Mouse (Mus musculus) R1 (cell line): ENCODE results near the gene Smpdl3a.

Experiments used
- DNase-seq: peaks from one replicate; pipeline ENCODE4 v3.0.0-alpha.2; 2018; ENCODE audit warnings: low read depth, low spot score

Gene Smpdl3a

DNA sequence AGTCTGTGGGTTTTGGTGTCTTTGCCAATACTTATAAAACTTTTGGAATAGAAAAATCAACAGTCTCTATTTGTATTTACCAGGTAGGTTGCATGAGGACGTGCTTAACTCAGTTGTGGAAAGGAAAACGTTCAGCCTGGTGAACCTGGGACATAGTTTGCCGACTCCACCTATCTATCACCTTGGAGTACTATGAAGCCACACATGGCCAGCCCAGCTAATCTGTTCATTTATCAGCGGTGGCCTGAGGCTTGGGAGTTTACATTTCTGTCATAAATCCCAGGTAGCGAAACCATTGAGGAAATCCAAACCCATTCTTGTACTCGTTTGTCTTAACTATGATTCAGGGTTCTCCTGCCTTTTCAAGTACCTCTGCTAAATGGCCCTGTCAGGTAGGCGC is at the start of gene Smpdl3a:
TSS of gene Smpdl3a (plus strand) at position 318 of the 400 bp plus-strand sequence.
- no peak for DNase-seq

DNA sequence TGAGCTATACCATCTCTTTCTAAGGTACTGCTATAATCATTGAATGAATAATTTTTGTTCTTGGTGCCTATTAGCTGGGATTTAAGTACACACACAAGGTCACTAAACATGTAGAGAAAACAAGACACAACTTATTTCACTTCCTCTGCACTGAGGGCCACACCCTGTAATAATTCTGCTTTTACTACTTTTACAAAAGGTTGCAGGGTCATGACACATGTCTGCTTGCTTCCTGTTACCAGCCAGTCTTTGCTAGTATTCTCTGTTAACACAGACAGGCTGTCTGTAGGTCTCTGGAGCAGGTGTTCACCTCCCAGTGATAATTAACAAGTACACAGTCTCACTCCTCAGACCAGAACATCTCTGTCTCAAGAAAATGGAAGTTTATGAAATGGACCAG is 48.7 kb upstream of the Smpdl3a start:
- DNase-seq, result no peak

DNA sequence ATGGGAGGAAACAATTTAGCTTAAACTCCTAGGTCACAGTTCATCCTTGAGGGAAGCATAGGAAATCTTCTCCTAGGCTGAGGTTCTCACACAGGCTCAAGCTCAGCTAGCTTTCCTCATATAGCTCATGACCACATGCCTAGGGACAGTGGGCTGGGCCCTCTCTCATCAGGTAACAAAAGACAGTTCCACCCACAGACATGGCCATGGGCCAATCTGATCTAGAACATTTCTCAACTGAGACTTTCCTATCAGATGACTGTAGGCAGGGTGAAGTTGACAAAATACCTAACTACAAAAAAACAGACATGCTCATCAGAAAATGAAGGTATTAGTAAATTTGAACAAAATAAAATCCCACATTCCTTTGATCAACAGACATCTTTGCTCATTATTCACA is 47.0 kb upstream of the Smpdl3a start:
- no peak for DNase-seq

DNA sequence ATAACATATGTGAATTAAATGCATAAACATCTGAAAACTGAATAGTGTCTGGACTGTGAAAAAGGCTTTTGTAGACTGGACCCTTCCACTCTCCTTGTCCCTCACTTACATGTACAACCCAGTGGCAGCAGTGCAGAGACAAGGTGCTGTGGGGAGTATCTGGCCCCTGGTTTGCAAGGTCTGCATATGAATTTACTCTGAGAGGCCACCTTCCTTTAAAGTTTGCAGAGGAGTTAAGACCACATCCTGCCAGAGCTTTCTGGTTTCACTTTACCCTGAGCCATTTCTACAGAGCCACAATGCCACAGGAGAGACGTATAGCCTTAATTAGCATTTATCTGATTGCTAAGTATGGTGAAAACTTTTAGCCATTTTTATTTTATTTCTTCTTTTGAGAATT is 40.8 kb upstream of the Smpdl3a start:
- no peak for DNase-seq

DNA sequence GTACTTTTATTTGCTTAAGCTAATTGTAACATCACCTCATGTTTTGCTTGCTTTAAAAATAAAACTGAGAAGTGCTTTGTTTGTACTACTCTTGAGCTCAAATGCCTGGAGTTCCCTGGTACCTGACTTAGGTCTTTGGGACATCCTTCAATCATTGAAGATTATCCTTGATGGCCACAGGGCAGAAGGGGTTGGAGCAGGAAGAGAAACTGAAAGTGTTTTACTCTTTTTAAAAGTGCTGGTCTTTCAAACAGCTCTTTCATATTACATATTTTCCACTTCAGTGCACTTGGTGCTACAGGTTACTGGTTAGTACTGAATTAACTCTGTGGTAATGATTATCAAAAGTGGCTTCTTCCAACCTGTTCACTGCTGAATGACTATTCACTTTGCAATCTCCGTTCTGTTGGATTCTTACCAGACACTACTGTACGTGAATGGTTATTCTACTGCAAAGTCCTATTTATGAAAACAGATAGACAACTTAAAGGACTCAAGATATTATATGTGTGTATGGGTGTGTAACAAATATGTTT is 38.9 kb upstream of the Smpdl3a start:
- no peak for DNase-seq

DNA sequence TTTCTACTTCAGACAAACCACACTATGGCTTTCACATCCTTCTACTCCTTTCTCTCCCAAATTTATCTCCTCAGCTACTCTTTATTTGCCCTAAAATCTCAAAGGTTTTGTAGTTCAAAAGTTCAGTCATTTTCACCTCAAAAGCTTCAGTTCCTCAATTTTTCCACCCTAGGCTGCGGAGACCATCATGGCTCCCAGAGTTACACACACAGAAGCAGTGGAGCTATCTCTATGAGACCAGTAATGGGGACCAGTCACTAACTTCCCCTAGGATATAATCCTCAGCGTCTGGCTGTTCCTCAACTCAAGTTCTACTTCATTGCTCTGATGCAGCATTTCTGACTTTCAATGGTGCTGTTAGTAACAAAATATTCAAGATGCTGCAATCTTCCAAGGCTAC is 35.1 kb upstream of the Smpdl3a start:
- DNase-seq, result no peak

DNA sequence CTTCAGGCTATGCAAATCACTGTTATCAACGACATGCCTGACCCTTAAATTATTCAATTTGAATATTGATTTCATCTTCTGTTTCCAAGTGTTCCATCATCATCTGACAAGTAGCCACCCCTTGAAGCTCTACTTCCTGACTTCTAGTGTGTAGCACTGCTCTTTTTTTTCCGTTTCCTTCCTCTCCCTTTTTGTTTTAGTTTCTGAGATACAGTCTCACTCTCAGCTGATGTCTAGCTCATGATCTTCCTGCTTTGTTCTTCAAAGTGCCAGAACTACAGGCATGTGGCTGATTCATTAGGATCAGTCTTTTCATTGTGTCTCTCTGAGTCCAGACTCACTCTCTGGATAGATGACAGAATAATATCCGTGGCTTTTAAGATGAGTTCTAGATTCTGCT is 33.4 kb upstream of the Smpdl3a start:
- DNase-seq, result no peak

DNA sequence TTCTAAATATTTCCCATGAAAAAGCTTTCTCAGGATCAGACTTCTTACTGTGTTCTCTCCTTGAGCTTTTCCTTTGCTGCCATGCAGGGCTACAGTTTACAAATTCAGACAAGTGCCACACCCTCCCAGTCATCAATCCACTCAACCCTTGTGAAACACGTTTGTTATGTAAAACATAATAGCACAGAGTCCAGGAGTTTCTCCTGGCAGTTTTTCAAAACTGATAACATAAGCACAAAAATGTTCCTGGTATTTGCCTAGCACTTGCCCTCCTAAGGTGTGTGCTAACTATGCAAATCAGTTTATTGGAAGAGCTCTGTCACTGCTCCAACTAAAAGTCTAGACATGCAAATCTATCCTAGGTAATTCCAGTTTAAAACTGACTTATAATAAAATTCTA is 31.1 kb upstream of the Smpdl3a start:
- peak; percentile 21 for DNase-seq

DNA sequence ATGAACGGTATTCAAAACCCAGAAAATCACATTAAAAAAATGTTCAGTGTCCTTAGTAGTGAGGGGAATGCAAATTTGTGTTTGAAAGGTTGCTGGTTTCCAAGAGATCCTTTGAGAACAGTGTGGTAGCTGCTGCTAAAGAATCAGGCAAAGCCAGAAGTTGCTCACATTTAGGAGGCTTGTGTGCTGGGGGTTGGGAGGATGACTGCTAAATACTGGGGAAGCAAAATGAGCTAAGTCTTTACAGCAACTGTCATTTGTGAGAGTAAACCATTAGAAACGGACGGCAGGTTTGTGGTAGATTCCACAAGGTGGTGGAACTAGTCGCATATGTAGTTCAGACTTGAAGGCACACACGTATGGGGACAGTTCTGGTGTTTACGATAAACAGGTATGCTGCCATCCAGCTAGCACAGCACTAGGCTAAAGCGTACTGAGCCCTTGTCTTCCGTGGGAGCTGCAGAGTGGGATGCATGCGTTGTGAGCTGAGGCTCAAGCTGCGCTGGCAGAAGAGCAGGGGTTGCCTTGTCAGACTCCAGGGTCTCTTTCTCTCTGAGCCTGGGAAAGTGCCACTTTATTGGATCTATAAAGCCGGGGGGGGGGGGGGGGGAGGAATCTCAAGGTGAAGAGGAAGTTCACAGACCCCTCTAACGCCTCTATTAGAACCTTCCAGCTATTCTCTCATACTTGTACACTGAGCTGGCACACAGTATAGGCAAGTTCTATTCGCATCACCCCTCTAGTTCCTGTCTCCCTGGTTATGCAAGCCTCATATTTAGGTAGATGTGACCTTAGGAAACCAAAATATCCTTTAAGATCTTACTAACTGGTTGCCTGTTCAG is 10.6 kb upstream of the Smpdl3a start:
- DNase-seq, result no peak

DNA sequence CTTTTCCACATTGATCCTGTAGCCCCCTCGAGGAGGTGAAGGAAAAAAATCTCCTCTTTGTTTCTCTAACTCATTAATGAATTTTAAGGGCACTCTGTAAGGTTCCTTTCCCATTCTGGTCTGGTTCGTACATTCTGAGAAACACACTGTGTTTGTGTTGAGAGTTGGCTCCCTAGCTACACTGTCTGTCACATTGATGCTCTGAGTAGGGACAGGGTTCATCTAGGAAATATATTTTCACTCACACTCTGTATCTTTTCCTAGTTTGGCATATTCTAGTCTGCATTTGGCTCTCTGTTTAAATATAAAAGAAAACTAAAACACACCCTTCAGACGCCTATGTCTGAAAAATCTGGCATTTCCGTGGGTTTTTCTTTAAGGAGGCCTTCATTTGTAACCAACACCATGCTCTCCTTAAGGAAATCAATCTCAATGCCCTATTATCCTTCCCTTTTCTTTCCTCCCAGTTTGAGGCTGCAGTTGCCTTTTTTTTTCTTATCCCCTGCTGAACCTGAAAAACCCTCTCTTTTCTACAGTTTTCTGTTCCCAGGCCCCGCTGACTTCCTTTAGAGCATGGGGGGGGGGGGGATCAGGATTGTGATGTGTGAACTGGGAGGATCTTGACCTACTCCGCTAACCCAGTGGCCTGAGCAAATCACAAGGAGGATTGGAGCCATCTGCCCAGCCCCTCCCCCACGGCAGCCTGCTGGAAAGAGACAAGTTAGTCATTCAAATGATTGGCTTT is 9.8 kb upstream of the Smpdl3a start:
- DNase-seq, result peak; percentile 49

DNA sequence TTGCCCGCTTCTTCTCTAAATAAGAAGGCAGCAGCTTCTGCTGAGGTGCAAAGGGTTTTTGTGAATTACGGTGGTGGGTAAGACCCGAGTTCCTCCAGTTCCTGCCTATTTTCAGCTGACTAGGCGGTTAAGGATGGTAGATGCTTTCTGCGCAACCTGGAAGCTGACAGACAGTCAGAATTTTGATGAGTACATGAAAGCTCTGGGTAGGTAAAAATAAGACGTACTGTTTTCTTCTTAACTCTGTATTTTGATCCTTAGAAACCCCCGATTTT is 9.3 kb upstream of the Smpdl3a start, which contains the start of gene Fabp7:
TSS of gene Fabp7 (plus strand) at position 6 of the 275 bp plus-strand sequence.
- no peak for DNase-seq

DNA sequence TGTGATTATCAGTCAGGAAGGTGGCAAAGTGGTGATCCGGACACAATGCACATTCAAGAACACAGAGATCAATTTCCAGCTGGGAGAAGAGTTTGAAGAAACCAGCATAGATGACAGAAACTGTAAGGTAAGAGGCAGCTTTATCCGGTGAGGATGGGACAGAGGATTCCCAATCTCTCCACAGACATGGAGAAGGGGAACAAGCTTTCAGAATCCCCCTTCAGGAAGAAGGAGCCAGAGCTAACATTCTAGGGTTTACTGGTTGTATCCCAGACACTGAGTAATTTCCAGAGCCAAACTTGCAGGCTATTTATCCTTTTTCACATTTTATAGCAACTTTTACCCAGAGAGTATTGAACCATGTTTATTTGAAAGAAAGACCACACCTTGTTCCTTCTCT is 8.6 kb upstream of the Smpdl3a start:
- DNase-seq, result no peak

DNA sequence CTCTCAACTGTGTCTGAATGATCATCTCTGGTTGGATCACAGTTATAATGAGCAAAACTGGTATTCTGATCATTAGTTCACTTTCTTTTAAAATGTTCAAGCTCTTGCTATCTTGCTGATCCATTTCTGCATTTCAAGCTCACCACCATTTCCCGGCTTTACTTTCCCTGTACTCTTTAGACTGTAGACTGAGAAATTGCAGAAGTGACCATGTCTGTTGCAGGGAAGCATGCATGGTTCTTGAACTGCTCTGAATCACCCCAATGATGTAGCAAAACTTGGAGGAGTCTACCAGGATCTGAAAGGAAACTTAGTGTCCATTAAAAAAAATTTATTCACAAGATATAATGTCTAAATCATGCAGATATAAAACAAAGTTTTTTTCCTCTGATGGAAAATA is 1.2 kb upstream of the Smpdl3a start:
- no peak for DNase-seq

DNA sequence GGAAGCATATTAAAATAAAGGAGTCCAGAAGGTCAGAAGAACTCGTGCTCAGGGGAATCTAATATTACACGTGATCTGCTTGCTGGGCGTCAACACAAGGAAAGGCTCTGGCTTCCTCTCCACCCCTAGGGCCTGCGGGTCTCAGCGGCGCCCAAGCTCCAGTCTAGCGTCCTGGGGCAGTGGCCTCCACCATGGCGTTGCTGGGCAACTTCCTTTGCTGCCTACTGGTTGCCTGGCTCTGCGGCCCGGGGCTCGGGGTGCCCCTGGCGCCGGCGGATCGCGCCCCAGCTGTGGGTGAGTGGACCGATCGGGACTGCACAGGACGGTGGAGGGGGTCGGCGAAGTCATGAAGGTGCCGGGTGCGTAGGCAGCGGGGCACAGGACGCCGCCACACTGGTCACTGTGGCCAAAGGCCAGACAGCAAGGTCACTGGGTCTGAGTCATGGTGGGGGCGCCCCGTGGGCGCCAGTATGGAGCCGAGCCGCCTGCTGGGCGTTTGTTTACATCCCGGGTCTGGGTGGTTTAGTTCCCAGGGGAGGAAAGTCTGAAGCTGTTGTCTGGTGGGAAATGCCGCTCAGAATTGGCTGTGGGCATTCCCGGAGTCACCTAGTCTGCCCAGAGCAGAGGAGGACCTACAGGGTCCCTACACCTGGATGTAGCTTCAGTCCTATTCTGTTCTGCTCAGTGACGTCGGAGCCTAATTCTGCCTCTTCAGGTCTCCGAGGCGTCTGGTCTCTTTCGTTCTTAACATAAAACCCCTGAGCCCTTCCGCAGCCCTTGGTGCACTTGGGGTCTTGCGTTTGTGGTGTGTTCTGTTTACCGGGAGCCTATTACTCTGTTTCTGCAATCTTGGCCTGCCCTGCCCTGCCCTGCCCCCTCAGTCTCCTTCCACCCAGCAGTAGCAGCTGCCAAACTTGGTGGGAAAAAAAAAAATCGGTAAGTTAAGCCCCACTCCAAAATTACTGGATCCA is 641 bp downstream of the Smpdl3a start:
- peak; percentile 18 for DNase-seq

DNA sequence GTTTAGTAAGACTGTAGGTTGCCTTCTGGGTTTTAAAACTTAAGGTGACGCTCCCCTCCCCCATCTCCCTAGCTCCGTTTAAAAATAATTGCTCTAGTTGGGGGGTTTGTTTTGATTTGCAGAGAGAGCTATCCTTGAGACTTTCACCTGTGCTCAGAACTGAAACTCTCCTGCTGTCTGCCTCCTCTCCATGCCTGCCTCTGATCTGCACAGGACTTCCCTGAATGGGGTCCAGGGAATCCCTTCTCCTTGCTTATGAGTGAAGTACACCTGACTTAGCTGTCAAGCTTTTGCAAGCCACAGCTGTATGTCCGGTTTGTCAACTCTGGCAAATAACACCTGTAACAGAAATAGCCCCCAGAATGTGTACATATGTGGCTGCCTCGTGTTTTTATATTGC is 1.4 kb downstream of the Smpdl3a start:
- DNase-seq, result no peak

DNA sequence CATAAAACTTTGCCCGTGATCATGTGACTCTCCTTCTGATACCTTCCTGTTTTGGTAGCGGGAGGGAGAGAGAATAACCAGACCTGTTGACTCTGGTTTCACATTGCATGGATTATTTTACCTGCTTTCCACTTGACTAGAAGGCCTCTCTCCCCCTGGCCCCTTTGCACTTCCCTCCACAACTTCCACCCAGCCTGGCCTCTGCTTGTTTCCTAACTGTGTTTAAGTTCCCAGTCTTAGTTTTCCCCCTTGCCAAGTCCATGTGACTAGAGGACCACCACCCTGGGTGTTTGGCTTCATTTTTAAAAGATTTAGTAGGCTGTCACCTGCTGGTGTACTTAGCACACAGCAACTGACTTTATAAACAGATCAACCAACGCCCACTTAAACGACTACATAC is 1.9 kb downstream of the Smpdl3a start:
- peak; percentile 17 for DNase-seq

DNA sequence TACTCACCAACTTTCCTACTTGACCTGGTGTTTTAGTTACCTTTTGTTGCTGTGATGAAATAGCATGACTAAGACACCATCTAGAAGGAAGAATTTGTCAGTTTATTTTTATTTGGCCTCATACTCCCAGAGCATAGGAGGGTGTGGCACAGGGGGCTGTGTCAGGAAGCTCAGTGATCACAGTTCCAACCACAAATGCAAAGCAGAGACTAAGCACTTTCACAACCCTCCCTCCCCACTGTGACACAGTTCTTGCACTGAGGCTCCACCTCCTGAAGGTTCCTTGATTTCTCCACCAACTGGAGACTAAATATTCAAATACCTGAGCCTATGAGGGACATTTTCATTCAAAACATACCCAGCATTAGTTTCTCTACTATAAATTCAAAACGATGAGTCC is 5.4 kb downstream of the Smpdl3a start:
- DNase-seq, result no peak

DNA sequence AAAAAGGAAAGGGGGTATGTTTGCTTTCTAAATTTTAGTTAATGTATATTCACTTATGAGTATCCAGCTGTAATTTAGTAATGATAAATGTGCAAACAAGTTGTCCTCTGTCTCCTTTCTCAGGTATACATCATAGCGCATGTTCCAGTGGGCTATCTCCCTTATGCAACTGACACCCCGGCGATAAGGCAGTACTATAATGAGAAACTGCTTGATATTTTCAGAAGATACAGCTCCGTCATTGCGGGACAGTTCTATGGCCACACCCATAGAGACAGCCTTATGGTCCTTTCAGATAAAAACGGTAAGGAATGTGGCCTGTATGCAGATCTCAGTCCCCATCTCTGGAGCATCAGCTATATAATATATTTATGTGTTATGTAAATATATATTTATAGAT is 13.6 kb downstream of the Smpdl3a start:
- DNase-seq, result no peak

DNA sequence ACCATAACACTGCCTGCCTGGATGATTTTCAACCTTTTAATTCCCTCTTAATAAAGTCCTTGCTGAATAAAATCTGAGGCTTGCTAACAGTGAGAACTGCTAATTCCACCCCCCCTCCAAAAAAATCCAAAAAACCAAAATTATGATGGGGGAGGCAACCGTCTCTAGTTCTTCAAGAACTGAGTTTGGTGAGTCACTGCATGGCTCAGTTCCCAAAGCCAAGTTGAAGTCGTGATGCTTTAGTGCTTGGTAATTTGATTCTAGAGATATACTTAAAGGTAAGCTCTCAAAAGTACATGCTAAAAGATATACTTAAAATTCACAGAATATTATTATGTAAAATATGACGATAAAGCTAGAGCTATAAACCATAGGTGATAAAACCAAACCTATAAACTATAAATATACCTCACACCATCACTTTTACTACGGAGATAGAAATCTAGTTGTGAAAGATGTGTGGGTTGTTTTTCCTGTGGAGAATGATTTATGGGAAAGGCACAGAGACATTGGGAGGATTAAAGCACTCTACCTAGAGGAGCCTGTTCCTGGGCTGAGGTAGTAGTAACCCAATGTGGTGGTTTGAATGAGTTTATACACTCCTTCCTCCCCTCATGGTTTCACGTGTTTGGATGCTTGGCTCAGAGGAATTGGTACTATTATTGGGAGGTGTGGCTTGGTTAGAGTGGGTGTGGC is 18.2 kb downstream of the Smpdl3a start:
- no peak for DNase-seq

DNA sequence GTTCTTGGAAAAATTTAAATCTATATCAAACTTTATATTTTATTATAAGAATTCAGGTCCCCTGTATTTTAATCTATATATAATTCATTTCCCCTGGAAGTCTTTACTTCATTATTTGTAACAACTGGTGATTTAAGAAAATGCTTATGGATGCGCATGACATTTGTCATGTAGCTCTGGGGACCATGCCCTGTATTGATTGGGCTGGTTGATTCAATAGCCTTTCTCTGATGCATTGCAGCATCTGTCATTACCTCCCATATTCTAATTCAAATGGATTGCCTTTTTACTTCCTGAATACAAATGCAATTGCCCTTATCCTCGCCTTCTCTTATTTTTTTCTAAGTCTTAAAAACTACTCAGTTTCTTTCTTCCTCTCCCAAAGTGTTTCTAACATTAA is 20.2 kb downstream of the Smpdl3a start:
- DNase-seq, result no peak

DNA sequence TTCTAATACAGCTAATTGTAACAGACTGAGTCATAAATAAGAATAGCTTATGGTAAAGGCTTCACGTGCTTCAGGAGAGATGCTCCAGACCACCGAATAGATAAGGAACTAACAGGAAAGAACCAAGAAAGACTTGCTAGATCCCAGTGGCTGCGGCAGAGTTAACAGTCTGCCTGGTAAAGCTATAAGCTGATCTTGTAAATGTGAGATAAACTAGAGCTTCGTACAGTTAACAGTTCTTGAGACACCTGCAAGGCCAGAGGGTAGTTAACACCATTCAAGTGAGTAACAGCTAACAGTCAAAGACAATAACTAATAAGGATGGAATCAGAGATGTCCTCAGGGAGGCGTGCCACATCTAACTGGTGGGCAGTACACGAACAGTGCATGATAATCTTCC is 21.7 kb downstream of the Smpdl3a start:
- no peak for DNase-seq
